Mouse (Mus musculus): ENCODE data around the gene Gm28308.
A peak's percentile ranks its signal among the peaks of the same experiment; 100 is the strongest.

Gene Gm28308

GRCm38 (mm10) chr6:52218643-52219215, 5.6 kb upstream of the Gm28308 start:
- peak; percentile 18 for DNase-seq (ENCODE audit: low spot score)

- DNase-seq (ENCODE audit: low spot score): peak; percentile 31
Measured at GRCm38 (mm10) chr6:52217895-52218642, 4.9 kb upstream of the Gm28308 start.

- peak; percentile 76 for DNase-seq (ENCODE audit: low spot score)
Measured at GRCm38 (mm10) chr6:52217459-52217768, 4.3 kb upstream of the Gm28308 start.

- DNase-seq (ENCODE audit: low spot score): peak; percentile 48
Measured at GRCm38 (mm10) chr6:52216691-52217458, 3.7 kb upstream of the Gm28308 start.

- peak; percentile 28 for DNase-seq (ENCODE audit: low spot score)
Measured at GRCm38 (mm10) chr6:52215771-52216535, 2.8 kb upstream of the Gm28308 start.

- DNase-seq (ENCODE audit: low spot score): no peak
Measured at GRCm38 (mm10) chr6:52215070-52215469, 1.9 kb upstream of the Gm28308 start.

GRCm38 (mm10) chr6:52214271-52214670, 1.1 kb upstream of the Gm28308 start:
- peak; percentile 8 for DNase-seq (ENCODE audit: low spot score)

GRCm38 (mm10) chr6:52212556-52213118, 502 bp downstream of the Gm28308 start:
- no peak for DNase-seq (ENCODE audit: low spot score)

- DNase-seq (ENCODE audit: low spot score): peak; percentile 31
Measured at GRCm38 (mm10) chr6:52211961-52212360, 1.2 kb downstream of the Gm28308 start.

GRCm38 (mm10) chr6:52211170-52211935, 1.8 kb downstream of the Gm28308 start:
- DNase-seq (ENCODE audit: low spot score): peak; percentile 82

GRCm38 (mm10) chr6:52209685-52210046, 3.5 kb downstream of the Gm28308 start:
- DNase-seq (ENCODE audit: low spot score): no peak

- DNase-seq (ENCODE audit: low spot score): no peak
Measured at GRCm38 (mm10) chr6:52208868-52209684, 4.1 kb downstream of the Gm28308 start.

- peak; percentile 55 for DNase-seq (ENCODE audit: low spot score)
Measured at GRCm38 (mm10) chr6:52208072-52208867, 4.9 kb downstream of the Gm28308 start, which contains the start of gene Hoxa6. Gene Hoxa6 (minus strand): TSS chr6:52208722.

- DNase-seq (ENCODE audit: low spot score): no peak
Measured at GRCm38 (mm10) chr6:52207684-52207976, 5.5 kb downstream of the Gm28308 start.

- no peak for DNase-seq (ENCODE audit: low spot score)
Measured at GRCm38 (mm10) chr6:52206882-52207683, 6.1 kb downstream of the Gm28308 start.

GRCm38 (mm10) chr6:52205638-52206621, 7.2 kb downstream of the Gm28308 start:
- DNase-seq (ENCODE audit: low spot score): no peak

GRCm38 (mm10) chr6:52205221-52205620, 7.9 kb downstream of the Gm28308 start:
- DNase-seq (ENCODE audit: low spot score): no peak

Data from urinary bladder, postnatal 25 days (tissue).